Mouse (Mus musculus) thymus, adult 2 months (tissue): Measurements from ENCODE around the gene Nfia.

Source experiments
- CTCF ChIP-seq: fragments of 200-500 bp; IDR thresholded peaks from 2 replicates; pipeline ENCODE4 v1.5.1; 2012; ENCODE audit warnings: mild to moderate bottlenecking, control low read depth, low read length, moderate library complexity, borderline replicate concordance; ENCODE audit not compliant: control insufficient read depth, poor library complexity, insufficient read depth; ENCODE audit errors: extremely low read depth
- POLR2A ChIP-seq: fragments of 200-500 bp; IDR thresholded peaks from 2 replicates; pipeline ENCODE4 v1.6.1; 2012; ENCODE audit warnings: mild to moderate bottlenecking, low read length, control low read depth, moderate library complexity; ENCODE audit not compliant: control insufficient read depth, poor library complexity, insufficient read depth; ENCODE audit errors: extremely low read depth

DNA sequence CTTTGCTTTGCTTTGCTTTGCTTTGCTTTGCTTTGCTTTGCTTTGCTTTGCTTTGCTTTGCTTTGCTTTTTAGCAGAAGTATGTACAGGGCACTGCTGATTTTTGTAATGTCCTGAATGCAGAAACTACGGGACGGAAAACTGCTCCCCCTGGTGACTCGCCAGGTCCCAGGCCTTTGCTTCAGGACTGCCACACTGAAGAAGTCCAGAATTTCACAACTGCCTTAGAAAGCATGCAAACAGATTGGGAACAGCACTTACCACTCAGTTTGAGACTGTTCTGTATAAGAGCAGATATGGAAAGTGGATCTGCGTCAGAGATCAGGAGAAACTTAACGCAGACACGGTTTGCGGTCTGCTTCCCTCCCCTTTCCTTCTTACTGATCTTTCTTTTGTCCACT is 336.5 kb downstream of the Nfia start:
- TF ChIP-seq CTCF = 0 out of 2 replicates have a peak, but pooled peaks have one; percentile 20
- TF ChIP-seq POLR2A = no peak
